Mouse (Mus musculus): ENCODE results near the gene Khdrbs2.

The Khdrbs2 gene

GRCm38 (mm10) chr1:32172506-32173239 lies at the start of gene Khdrbs2:
Gene Khdrbs2, plus strand, starts transcription at chr1:32172714.
- no peak for DNase-seq (ENCODE audit: low spot score)

- no peak for DNase-seq (ENCODE audit: low spot score)
Observed at GRCm38 (mm10) chr1:32174566-32174965, 2.1 kb downstream of the Khdrbs2 start.

GRCm38 (mm10) chr1:32199664-32200260 lies 27.2 kb downstream of the Khdrbs2 start:
- no peak for DNase-seq (ENCODE audit: low spot score)

- no peak for DNase-seq (ENCODE audit: low spot score)
Observed at GRCm38 (mm10) chr1:32248443-32248842, 75.9 kb downstream of the Khdrbs2 start.

- no peak for DNase-seq (ENCODE audit: low spot score)
Observed at GRCm38 (mm10) chr1:32249602-32250001, 77.1 kb downstream of the Khdrbs2 start.

- no peak for DNase-seq (ENCODE audit: low spot score)
Observed at GRCm38 (mm10) chr1:32250337-32250736, 77.8 kb downstream of the Khdrbs2 start.

GRCm38 (mm10) chr1:32258942-32259341 lies 86.4 kb downstream of the Khdrbs2 start:
- DNase-seq (ENCODE audit: low spot score) = no peak

GRCm38 (mm10) chr1:32270519-32270918 lies 98.0 kb downstream of the Khdrbs2 start:
- DNase-seq (ENCODE audit: low spot score) = no peak

- no peak for DNase-seq (ENCODE audit: low spot score)
Observed at GRCm38 (mm10) chr1:32294702-32295101, 122.2 kb downstream of the Khdrbs2 start.

GRCm38 (mm10) chr1:32301391-32301790 lies 128.9 kb downstream of the Khdrbs2 start:
- no peak for DNase-seq (ENCODE audit: low spot score)

GRCm38 (mm10) chr1:32309074-32309473 lies 136.6 kb downstream of the Khdrbs2 start:
- DNase-seq (ENCODE audit: low spot score) = no peak

- DNase-seq (ENCODE audit: low spot score) = no peak
Observed at GRCm38 (mm10) chr1:32309637-32310036, 137.1 kb downstream of the Khdrbs2 start.

GRCm38 (mm10) chr1:32339108-32339507 lies 166.6 kb downstream of the Khdrbs2 start:
- no peak for DNase-seq (ENCODE audit: low spot score)

GRCm38 (mm10) chr1:32347538-32347937 lies 175.0 kb downstream of the Khdrbs2 start:
- DNase-seq (ENCODE audit: low spot score) = no peak

GRCm38 (mm10) chr1:32352076-32352475 lies 179.6 kb downstream of the Khdrbs2 start:
- DNase-seq (ENCODE audit: low spot score) = no peak

GRCm38 (mm10) chr1:32363539-32363938 lies 191.0 kb downstream of the Khdrbs2 start:
- DNase-seq (ENCODE audit: low spot score) = no peak

GRCm38 (mm10) chr1:32397553-32397952 lies 225.0 kb downstream of the Khdrbs2 start:
- DNase-seq (ENCODE audit: low spot score) = no peak

GRCm38 (mm10) chr1:32407651-32408050 lies 235.1 kb downstream of the Khdrbs2 start:
- DNase-seq (ENCODE audit: low spot score) = no peak

GRCm38 (mm10) chr1:32428410-32428809 lies 255.9 kb downstream of the Khdrbs2 start:
- DNase-seq (ENCODE audit: low spot score) = no peak

- DNase-seq (ENCODE audit: low spot score) = no peak
Observed at GRCm38 (mm10) chr1:32429493-32429892, 257.0 kb downstream of the Khdrbs2 start.

GRCm38 (mm10) chr1:32430516-32430915 lies 258.0 kb downstream of the Khdrbs2 start:
- DNase-seq (ENCODE audit: low spot score) = no peak

GRCm38 (mm10) chr1:32433118-32433517 lies 260.6 kb downstream of the Khdrbs2 start:
- DNase-seq (ENCODE audit: low spot score) = no peak

GRCm38 (mm10) chr1:32443927-32444326 lies 271.4 kb downstream of the Khdrbs2 start:
- no peak for DNase-seq (ENCODE audit: low spot score)

GRCm38 (mm10) chr1:32463103-32463516 lies 290.6 kb downstream of the Khdrbs2 start:
- DNase-seq (ENCODE audit: low spot score) = no peak

Measured in MN1 (cell line).